Mouse (Mus musculus): Measurements from ENCODE around the gene Tpi1.
"Not testable (repeated sequence)": the region's sequence is repeated elsewhere in the genome, so short reads cannot be mapped to it uniquely, and the experiment has no call there.

Gene Tpi1

DNA sequence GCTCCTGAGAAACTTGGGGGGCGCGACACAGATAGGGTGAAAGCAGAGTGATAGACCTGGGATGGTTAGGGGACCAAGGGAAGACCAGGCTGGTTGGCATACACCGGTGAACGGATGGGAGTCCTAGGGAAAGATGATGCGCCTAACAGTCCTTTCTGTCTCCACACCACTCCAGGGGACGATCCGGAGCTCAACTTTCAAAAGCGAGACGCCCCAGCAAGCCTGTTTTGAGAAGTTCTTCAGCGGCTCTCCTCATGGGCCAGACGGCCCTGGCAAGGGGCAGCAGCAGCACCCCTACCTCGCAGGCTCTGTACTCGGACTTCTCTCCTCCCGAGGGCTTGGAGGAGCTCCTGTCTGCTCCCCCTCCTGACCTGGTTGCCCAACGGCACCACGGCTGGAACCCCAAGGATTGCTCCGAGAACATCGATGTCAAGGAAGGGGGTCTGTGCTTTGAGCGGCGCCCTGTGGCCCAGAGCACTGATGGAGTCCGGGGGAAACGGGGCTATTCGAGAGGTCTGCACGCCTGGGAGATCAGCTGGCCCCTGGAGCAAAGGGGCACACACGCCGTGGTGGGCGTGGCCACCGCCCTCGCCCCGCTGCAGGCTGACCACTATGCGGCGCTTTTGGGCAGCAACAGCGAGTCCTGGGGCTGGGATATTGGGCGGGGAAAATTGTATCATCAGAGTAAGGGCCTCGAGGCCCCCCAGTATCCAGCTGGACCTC lies 4.9 kb downstream of the Tpi1 start:
- in situ Hi-C loops (cut with MboI) = no loop called here

DNA sequence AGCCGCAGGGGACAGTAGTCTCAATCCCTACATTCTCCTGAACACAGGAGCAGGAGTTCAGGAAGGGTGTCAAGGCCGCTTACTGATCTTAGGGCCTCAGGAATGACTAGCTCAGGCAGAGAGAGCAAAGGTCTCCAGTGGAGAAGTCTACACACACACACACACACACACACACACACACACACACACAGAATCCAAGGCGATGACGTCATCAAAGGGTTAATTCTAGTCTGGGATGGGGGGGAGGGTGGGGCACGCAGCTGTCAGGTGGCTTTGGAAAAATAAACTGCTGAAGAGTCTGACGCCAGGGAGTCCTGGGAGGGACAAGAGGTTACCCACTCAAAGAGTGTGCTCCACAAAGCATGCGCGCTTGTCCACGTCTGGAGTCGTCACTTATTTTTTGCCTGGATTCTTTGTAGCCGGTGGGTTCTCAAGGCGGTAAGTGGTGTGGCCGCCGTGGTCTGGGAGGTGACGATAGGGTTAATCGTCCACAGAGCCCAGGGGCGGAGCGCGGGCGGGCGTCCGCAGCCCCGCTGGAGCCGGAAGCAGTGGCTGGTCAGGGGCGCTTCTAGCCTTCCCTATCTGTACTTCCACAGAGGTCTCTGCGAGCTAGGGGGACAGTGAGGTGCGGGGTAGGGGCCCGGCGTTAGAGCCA lies 5.6 kb downstream of the Tpi1 start, which contains the start of gene Spsb2:
TSS of gene Spsb2 (plus strand) at position 304 of the 655 bp plus-strand sequence.
- in situ Hi-C loops (cut with MboI) = no loop called here

DNA sequence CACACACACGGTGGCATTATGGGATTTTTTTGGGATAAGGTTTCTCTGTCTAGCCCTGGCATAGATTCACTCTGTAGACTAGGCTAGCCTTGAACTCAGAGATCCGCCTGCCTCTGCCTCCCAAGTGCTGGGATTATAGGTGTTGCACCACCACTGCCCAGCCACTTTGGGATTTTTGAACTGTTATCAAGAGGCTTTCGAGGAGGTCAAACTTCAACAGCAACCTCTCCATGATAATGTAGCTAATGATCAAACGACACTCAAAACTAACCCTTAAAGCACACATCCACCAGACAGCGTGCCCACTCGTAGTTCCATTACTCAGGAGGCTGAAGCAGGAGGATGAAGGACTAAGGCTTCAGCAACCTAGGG lies 6.1 kb downstream of the Tpi1 start:
- in situ Hi-C loops (cut with MboI) = no loop called here

DNA sequence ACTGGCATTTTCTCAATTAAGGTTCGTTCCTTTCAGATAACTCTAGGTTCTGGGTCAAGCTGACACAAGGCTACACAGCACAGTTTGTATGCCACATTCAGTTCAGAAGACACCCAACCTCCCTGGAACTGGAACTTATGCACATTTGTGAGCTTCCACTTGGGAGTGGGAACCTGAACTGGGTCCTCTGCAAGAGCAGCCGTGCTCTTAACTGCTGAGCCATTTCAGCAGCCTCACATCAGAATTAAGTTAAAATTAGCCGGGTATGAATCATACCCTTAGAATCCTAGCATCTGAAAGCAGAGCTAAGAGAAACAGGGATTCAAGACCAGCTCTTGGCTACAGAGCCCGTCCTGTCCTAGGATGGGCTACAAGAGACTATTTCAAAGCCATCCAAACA lies 6.7 kb downstream of the Tpi1 start:
- in situ Hi-C loops (cut with MboI) = no loop called here

DNA sequence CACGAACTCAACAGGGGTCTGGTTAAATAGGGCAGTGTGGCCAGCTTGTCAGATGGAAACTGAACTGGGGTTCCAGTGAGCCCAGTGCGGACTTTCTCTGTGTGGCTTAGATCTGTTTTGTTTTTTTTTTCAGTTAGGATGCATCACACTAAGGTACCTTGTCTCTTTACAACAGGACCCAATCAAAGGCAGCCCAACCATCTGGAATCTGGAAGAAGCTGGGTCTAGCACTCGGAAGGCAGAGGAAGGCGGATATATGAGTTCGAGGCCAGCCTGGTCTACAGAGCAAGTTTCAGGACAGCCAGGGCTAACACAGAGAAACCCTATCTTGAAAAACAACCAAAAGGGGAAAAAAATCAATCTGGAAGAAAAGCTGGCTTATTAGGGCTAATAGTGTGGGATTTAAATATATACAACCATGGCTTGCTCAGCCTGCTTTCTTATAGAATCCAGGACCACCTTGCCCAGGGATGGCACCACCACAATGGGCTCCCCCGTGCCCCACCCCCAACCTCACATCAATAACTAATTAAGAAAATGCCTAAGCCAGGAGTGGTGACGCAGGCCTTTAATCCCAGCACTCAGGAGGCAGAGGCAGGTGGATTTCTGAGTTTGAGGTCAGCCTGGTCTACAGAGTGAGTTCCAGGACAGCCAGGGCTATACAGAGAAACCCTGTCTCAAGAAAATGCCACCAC lies 7.5 kb downstream of the Tpi1 start:
- in situ Hi-C loops (cut with MboI) = no loop called here

DNA sequence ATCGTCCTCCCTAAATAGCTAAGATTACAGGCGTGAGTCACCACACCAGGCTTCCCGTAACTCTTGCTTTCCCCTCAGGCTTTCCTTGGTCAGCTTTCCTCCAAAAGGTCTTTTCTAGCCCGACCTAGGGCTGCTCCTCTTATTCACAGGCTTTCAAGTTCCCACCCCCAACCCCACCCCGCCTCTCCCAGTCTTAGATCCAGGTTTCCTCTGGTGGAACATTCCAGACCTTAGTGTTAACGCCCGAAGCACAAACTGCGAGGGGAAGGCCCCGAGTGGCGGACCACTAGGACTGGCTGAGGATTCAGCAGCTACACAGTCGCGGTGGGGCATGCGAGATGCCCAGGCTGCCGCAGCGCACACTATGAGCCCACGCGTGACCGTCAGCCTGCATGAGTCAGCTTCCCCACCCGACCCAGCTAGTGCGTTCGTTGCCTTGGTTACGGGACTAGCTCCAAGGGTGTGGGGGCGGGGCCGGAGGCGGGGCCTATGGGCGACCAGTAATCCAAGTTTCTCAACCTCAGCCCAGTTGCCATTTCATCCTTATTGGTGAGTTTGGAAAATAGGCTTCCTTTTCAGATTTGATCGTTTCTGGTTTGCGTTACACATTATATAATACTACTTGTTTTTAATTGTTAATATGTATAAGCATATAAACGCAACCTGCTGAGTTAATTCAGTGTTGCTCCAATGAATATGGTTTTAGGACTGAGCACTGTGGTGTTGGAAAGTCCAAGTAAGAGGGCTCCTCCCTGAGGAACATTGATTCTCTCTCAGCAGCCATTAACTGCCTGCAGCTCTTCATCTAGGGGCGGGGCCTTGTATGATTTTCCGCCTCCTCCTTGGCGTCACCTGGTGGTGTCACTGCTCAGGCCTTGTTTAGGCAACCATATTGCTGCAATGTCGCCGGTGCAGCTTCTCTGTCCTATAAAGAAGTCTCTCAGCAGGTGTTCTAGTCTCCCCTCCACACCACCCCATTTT lies 8.5 kb downstream of the Tpi1 start:
- in situ Hi-C loops (cut with MboI) = no loop called here

DNA sequence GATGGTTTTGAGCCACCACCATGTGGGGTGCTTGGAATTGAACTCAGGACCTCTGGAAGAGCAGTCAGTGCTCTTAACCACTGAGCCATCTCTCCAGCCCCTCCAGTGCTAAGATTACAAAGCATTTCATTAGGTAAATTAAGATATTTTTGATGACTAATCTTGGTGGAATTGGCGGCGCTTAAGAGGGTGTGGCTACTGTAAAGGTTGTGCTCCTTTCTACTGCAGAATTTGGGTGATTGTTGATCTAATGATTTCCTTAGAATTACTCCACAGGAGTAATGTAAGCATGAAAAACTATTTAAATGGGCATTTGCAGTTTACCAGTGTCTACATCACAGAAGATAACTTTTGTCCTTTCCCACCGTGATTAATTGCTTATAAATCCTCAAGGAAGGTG lies 9.8 kb downstream of the Tpi1 start:
- in situ Hi-C loops (cut with MboI) = no loop called here

DNA sequence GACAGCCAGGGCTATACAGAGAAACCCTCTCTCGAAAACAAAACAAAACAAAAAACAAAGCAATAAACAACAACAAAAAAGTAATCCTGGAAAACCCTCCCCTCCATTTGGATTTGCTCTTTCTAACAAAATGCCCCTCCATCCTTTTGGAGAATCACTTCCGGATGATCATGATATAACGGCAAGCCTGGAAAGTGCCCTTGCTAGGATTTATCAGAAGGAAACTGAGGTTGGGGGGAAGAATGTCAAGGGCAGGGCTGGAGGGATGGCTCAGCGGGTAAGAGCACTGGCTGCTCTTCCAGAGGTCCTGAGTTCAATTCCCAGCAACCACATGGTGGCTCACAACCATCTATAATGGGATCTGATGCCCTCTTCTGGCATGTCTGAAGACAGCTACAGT lies 10.4 kb downstream of the Tpi1 start:
- in situ Hi-C loops (cut with MboI) = not testable (repeated sequence)

DNA sequence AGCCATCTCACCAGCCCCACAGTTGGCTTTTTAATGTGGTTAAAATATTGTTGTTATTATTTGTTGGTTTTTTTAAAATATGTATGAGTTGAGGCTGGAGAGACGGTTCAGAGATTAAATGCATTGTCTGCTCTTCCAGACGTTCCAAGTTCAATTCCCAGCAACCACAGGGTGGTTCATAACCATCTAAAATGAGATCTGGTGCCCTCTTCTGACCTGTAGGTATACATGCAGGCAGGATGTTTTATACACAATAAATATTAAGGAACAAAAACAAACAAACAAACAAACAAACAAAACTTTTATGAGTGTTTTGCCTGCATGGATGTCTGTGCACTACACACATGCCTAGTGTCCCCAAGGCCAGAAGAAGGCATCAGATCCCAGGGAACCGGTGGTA lies 11.0 kb downstream of the Tpi1 start:
- in situ Hi-C loops (cut with MboI) = no loop called here

DNA sequence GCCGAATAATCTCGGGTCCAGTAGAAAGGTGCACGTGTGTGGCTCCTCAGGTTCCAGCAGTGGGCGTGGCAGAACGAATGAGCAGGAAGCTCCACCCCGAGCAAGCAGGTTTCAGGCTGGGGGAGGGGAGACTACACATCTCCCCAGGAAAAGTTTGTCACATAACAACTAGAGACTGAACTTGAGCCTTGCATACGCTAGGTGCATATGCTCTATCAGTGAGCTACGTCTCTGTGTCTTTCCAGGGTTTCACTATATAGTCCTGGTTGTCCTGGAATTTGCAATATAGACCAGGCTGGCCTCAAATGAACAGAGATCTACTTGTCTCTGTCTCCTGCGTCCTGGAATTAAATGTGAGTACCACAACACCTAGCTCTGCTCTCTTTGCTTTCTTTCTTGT lies 11.7 kb downstream of the Tpi1 start:
- in situ Hi-C loops (cut with MboI) = not testable (repeated sequence)

DNA sequence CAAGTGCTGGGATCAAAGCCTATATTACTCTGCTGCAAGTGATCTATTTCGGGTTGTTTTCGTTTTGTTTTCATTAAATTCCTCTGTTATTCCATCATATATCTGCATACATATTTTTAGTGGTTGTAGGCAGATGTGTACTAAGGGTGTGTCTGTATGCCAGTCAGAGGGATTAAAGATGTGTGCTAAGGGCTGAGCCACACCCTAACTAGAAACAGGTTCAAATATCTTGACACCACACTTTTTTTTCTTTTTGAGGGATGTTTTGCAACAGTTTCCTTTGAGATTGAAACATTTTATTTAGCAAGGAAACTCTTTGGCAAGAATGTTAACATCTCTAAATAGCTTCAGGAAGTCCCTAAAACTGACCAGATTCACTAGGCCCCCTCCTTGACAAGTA lies 17.9 kb downstream of the Tpi1 start:
- in situ Hi-C loops (cut with MboI) = no loop called here

DNA sequence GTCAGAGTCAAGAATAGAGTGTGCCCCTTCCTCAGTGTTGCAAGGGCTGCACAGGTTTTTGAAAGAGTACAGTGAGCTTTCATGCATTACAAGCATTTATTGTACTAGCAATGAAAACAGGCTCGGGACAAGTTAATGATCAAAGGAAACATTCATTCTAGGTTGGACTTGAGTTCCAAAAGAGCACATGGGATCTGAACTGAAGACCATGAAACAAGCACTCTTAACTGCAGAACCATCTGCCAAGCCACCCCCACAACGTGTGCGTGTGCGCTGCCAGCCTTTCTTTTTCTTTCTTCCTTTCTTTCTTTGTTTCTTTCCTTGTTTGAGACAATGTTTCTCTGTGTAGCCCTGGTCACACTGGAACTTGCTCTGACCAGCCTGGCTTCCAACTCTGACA lies 18.3 kb downstream of the Tpi1 start:
- in situ Hi-C loops (cut with MboI) = no loop called here

DNA sequence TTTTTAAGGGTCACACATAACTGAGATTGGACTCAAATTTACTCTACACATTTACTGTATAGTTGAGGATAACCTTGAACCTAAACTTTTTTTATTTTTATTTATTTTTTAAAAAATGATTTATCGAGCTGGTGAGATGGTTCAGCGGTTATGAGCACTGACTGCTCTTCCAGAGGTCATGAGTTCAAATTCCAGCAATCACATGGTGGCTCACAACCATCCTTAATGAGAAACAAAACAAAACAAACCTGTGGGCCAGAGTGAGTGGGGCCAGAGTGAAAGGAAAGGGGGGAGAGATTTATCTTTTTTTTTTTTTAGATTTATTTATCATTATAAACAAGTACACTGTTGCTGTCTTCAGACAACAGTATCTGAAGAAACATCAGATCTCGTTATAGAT lies 22.2 kb downstream of the Tpi1 start:
- in situ Hi-C loops (cut with MboI) = no loop called here

DNA sequence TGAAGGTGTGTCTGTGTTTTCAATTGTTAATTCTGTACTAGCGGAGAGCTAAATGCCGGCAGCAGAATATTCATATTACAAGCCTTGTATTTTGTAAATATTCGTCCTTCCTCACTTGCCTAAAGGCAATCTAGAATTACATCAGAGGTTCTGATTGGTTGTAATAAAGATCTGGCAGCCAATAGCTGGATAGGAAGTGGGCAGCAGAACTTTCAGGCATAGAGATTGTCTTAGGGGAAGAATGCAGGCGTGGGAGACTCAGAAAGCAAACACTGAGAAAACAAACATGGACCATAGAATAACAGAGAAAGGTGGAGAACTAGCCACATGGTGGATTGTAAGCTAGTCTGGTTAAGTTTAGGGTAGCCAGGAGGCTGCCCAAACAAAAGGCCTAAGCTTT lies 24.0 kb downstream of the Tpi1 start:
- in situ Hi-C loops (cut with MboI) = no loop called here

DNA sequence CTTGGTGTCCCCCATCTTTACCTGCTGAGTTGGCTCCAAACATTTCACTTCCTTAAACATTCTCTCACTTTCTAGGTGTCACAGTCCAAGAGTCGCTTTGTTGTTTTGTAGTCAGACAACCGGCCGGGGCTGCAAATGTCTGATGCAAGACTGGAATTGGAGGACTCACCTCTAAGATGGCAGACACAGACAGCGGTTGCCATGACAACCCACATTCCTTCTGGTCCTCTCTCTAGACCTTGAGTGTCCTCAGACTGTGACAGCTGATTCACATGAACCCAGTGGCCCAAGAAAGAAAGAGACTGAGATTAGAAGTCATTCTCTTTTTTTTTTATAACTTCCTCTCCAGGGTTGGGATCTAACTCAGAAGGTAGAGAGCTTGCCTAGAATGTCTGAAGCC lies 24.6 kb downstream of the Tpi1 start:
- in situ Hi-C loops (cut with MboI) = no loop called here

DNA sequence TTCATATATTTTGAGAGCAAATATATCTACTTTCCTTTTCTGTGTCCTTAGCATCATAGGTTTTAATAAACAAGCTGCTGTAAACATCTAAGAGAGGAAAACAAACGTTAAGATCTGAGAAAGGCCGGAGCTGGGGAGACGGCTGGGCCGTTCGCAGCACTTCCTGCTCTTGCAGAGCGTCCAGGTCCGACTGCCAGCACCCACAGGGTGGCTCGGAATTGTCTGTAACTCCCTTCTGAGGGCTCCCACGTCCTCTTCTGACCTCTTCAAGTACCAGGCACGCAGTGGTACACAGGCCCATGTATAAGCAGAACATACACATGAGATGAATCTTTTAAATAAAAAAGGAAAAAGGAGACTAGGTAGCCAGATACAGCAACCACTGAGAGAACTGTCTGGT lies 26.4 kb downstream of the Tpi1 start:
- in situ Hi-C loops (cut with MboI) = no loop called here

DNA sequence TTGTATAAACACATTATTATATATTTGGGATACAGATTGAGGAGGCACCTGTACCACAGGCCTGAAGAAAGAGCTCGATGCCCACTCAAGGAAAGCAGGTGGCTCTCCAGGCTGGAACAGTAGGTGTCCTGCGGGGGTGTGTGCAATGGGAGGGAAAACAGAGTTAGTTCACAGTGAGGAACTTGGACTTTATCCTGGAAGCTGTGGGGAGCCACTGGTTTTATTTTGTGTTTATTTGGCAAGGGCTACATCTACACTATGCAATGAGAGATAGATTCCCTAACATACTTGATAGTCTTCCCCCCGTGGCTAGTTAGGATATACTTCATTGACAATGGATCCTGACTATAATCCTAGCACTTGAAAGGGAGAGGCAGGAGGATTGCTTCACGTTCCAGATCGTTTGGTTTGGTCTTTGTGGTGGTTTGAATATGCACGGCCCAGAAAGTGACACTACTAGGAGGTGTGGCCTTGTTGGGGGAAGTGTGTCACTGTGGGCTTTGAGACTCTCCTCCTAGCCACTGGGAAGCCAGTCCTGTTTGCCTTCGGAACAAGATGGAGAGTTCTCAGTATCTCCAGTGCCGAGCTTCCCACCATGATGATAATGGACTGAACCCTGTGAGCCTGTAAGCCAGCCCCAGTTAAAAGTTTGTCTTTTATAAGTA lies 27.2 kb downstream of the Tpi1 start:
- in situ Hi-C loops (cut with MboI) = no loop called here

DNA sequence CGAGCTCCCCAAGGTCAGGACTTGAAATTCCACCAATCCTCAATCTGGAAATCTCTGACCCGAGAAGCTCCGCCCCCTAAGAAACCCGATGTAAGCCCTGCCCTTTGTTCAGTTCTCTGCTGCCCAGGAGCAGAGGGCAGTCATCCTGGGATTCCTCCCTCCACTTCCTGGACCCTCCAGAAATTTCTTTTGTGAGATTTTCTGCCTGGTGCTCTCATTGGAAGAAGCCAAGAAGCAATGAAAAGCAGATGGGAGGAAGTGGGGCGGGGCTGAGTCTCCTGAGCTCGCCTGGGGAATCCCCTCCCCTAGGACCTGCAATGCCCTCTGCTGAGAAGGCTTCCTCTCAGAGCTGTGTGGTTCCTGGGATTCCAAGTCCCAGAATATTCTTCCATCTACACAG lies 31.7 kb downstream of the Tpi1 start:
- in situ Hi-C loops (cut with MboI) = no loop called here

DNA sequence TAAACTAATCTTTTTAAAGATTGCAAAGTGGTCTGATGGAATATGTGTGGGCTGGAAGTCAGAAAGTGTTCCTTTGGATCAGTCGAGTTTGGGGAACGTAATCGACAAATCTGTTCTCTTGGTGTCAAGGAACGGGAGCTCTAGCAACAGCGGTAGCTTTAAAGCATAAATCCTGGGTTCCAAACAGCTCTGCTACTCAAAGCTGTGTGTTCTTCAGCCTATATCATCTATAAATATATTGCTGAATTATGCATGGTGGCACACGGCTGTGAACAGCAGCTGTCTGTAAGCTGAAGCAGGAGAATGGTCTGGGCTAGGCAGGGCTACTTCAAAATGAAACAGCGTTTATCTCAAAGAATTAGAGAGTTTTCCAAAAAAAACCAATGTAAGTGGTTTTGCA lies 33.2 kb downstream of the Tpi1 start:
- in situ Hi-C loops (cut with MboI) = no loop called here

DNA sequence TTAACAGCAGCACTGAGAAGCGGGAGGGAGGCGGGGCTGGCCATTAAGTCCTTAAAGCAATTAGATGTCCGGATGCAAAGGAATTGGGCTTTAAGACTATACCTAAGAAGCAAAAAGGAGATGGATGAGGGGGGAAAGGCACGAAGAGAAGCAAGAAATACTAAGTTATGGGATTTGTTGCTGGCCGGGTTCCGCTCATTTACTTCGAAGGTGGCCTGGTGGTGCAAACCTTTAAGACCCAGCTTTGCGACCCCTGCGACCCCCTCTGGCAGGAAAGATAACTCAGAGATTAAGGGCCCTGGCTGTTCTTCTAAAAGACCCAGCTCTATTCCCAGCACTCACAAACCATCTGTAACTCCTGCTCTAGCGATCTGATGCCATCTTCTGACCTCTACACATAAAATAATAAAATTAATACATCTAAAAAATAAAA lies 34.1 kb downstream of the Tpi1 start:
- in situ Hi-C loops (cut with MboI) = no loop called here

DNA sequence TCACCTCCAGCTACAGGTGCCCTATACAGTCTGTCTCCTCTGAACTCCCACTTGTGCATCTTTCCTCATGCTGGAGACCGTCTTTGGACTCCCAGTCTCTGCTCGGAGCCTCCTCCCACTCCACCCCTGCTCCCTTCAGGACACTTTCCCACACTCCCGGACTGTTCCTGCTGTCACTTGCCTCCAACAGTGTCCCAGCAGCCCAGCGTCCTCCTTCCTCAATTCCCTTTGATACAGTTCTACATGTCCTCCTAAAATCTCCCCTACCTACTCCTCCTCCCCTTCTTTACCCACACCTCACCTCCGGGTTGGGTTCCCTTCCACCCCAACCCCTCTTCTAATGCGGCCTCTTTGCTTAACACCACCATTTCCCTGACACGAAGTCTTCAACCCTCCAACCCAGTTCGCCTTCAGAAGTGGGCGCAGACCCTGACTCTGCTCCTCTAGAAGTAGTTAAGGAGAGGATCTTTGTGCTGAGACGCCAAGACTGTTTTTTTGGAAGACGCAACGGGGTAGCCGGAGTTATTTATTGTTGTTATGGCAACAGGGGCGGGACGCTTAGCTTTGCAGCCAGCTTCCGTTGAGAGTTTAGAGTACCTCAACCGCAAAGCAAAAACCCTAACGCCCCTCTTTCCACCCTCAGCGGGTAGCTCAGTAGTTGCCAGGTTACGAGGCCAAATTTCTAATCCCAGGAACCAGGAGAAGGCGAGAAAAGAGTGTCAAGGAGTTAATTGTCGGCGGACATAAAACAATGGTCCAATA lies 34.7 kb downstream of the Tpi1 start, which contains the start of gene Lrrc23:
TSS of gene Lrrc23 (minus strand) at position 506 of the 762 bp plus-strand sequence.
- in situ Hi-C loops (cut with MboI) = no loop called here
